Mouse (Mus musculus) duodenum, adult 2 months (tissue): ENCODE data around the gene Surf4. TPM values are rescaled to one million over a fixed set of nuclear protein-coding genes. Genes with fewer than 3 reads are reported as not detected.

Source experiments
- polyA plus RNA-seq: library from polyadenylated mRNA; depleted of rRNA; stranded (reverse); fragments of >200 nt; gene quantifications from 2 replicates; pipeline ENCODE4 v1.2.3, GENCODE M21; 2012; ENCODE audit warnings: low replicate concordance; rRNA removed

Surf4 gene
- polyA plus RNA-seq = 437 and 918 TPM in 2 replicates

DNA sequence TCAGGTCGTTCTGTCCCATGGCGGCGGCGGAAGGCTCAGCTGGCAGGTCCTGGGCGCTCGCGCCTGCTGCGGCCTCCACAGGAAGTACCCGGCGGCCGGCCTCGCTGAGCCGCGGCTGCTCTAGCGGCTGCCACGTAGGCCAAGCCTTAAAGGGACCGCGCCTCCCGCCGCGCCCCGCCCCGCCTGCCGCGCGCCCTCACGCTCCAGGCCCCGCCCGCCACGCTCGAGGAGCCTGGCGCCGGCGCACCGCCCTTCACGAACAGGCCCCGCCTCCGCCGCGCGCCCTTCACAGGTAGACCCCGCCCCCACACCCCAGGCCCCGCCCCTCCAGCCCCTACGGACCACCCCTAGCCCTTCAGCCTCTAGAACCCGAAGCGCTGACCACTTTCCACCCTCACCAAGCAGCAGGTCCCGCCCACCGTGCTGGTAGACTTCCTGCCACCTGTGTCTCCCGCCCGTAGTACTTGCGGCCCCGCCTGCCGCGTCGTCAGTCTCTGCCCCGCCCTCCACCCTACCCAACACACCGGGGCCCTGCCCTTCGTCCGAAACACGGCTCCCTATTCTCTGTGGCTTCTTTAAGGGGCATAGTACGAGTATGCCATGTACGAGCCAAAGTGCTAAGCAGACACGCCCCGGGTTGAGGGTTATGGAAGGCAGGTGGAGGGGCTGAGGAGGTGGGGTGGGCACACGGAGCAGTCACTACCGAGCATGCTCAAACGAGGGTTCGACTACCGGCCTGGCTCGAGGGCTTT, at the start of gene Surf4, which contains the start of gene Stkld1:
Gene Surf4, minus strand, starts transcription at position 625 of the 752 bp plus-strand sequence.
Gene Stkld1, plus strand, starts transcription at position 744 of the 752 bp plus-strand sequence.

DNA sequence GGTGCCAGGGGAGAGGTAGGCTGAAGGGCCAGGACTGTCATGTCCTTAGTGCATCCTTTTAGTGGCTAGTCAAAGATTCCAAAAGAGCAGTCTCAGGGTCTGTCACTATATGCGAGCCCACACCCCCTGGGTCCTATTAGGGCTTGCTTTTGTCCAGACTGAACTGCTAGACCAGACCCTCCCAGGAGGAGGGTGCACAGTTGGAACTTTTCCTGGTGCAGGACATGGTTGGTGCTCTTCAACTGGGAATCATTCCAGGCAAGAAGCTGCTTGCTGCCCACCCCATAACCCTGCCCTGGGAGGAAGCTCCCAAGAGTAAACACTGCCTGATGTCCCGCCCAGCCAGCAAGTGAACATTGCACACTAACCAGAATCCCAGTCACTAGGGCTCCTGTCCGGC, 39.4 kb upstream of the Surf4 start, which contains the start of gene Adamts13:
Gene Adamts13, plus strand, starts transcription at position 301 of the 400 bp plus-strand sequence.

GRCm38 (mm10) chr2:26963923-26964723, 30.4 kb upstream of the Surf4 start, which contains the start of gene Rexo4:
TSS of gene Rexo4 (minus strand) at chr2:26964386.

DNA sequence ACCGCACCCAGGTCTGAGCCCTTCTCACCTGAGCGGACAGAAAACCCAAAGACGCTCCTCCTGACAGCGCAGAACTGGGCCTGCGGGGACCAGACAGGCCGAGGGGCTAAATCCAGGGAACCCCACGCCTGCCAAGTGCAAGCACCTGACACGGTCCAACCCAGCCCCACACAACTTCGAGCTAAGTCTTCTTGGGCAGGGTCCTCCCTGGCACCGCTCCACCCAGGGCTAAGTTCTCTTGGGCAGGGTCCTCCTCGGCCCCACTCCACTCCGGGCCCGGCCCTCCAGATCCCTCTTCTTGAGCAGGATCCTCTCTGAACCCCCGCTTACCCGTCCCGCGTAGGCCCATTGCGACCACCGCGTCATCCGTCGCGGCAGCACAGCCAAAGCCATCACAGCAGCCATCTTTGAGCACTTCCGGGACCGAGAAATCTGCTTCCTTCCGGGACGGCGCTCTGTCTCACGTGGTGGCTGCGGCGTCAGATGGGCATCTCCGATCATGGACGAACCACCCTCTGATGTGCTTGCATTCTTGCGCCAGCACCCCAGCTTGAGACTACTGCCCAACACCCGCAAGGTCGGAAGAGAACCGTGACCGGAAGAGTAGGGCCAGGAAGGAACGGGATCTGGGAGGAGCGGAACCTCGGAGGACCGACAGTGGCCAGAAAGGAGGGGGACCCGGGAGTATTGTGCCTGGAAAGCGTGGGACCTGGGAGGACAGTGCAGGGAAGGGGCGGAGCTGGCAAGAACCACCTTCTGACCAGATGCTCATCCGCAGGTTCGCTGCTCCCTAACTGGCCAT, 17.6 kb downstream of the Surf4 start, which contains the start of the genes Surf2 and Surf1:
Gene Surf2, plus strand, starts transcription at position 441 of the 802 bp plus-strand sequence.
Gene Surf1, minus strand, starts transcription at position 604 of the 802 bp plus-strand sequence.

GRCm38 (mm10) chr2:26910124-26910993, 23.4 kb downstream of the Surf4 start, which contains the start of the genes Med22 and Rpl7a:
TSS of gene Med22 (minus strand) at chr2:26910677.
TSS of gene Rpl7a (plus strand) at chr2:26910764.

DNA sequence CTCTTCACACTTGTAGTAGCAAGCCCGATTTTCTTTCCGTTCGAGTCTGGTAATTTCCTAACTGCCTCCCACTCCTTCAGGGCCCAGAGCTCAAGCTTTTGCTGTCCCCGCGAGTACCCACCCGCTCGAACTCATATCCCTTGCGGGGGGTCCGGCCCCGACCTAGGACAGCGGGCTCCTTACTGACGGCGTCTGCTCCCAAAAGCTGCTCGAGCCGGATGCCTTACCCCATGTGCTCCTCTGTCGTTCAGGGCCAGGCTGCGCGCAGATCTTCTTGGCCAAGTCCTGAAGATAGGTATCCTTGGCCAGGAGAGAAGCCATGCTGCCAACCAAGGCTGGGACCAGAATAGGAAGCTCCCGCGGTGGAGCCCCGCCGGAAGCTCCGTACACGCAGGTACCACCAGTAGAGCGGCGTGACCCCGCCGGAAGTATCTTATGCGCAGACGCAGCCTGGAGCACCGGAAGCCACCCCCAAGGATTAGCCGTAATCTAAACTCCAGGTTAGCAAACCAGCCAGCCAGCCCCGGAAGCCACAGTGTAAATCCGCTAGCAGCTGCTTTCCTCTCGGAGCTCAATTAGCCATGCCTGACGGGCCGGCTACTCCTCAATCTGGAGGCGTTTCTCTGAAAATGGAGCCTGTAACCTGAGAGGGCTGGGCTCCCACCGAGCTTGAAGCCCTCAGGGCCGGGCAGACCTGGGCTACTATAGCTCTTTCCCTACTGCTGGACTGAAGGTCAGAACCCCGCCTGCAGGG, 31.1 kb downstream of the Surf4 start, which contains the start of gene Surf6:
Gene Surf6, minus strand, starts transcription at position 413 of the 754 bp plus-strand sequence.

Other genes starting within 250 kb of the Surf4 start
- 0.25 TPM in 1 of 2 replicates, not detected in the other for gene Abo, start 68.9 kb downstream of the Surf4 start, polyA plus RNA-seq
- 3.7 and 4.1 TPM in 2 replicates for gene Surf6, start 31.0 kb downstream of the Surf4 start, polyA plus RNA-seq
- gene Med22, start 23.3 kb downstream of the Surf4 start, polyA plus RNA-seq = 15.3 and 19.8 TPM in 2 replicates
- gene Rpl7a, start 23.2 kb downstream of the Surf4 start, polyA plus RNA-seq = 327 and 343 TPM in 2 replicates
- 6.3 and 12.5 TPM in 2 replicates for gene Surf2, start 17.6 kb downstream of the Surf4 start, polyA plus RNA-seq
- 39.2 and 46.7 TPM in 2 replicates for gene Surf1, start 17.4 kb downstream of the Surf4 start, polyA plus RNA-seq
- gene Stkld1, start 119 bp upstream of the Surf4 start, polyA plus RNA-seq = 0.30 TPM in 1 of 2 replicates, not detected in the other
- gene Rexo4, start 30.5 kb upstream of the Surf4 start, polyA plus RNA-seq = 8.7 and 12.4 TPM in 2 replicates
- 1.6 TPM in 2 replicates for gene Adamts13, start 39.5 kb upstream of the Surf4 start, polyA plus RNA-seq
- 59.9 and 66.7 TPM in 2 replicates for gene Cacfd1, start 76.0 kb upstream of the Surf4 start, polyA plus RNA-seq
- 4.0 and 8.3 TPM in 2 replicates for gene Slc2a6, start 94.1 kb upstream of the Surf4 start, polyA plus RNA-seq
- gene Mymk, start 138.3 kb upstream of the Surf4 start, polyA plus RNA-seq = 0.11 TPM in 1 of 2 replicates, not detected in the other
- 1.5 and 2.0 TPM in 2 replicates for gene Adamtsl2, start 145.5 kb upstream of the Surf4 start, polyA plus RNA-seq
- gene Fam163b, start 208.6 kb upstream of the Surf4 start, polyA plus RNA-seq = 0.07 TPM in 1 of 2 replicates, not detected in the other
- gene Dbh, start 231.3 kb upstream of the Surf4 start, polyA plus RNA-seq = 0.41 and 1.9 TPM in 2 replicates